Mouse (Mus musculus): ENCODE data around the gene Arl13b.

- no peak for TF ChIP-seq GATA1 (IDR thresholded peaks at IDR 0.05; ENCODE audit: low read length)
- TF ChIP-seq TAL1 (IDR thresholded peaks at IDR 0.05; ENCODE audit: low read length) = no peak
Observed at GRCm38 (mm10) chr16:62786621-62787331, 60.1 kb downstream of the Arl13b start, which contains the start of gene Nsun3.
